Mouse (Mus musculus) embryonic facial prominence, embryonic 10.5 days (tissue): ENCODE data around the gene Fam216b. TPM values are rescaled to one million over a fixed set of nuclear protein-coding genes. Genes with fewer than 3 reads are reported as not detected.

ENCODE experiments used
- DNase-seq: peaks from one replicate; pipeline ENCODE4 v3.0.0-alpha.2; 2017; ENCODE audit warnings: low spot score
- H3K27ac ChIP-seq: fragments of 300-500 bp; sonication (generic); replicated peaks from 2 replicates; pipeline ENCODE4 v1.5.1; 2016; ENCODE audit warnings: mild to moderate bottlenecking
- H3K27me3 ChIP-seq: fragments of 300-500 bp; sonication (generic); replicated peaks from 2 replicates; pipeline ENCODE4 v1.6.1; 2016; ENCODE audit warnings: low read depth, mild to moderate bottlenecking; ENCODE audit not compliant: poor library complexity, severe bottlenecking
- H3K36me3 ChIP-seq: fragments of 300-500 bp; sonication (generic); replicated peaks from 2 replicates; pipeline ENCODE4 v1.6.1; 2016; ENCODE audit warnings: mild to moderate bottlenecking, moderate library complexity
- H3K4me1 ChIP-seq: fragments of 300-500 bp; sonication (generic); 2 replicates; pipeline ENCODE4 v1.6.1; 2016
- H3K4me3 ChIP-seq: fragments of 300-500 bp; sonication (generic); 2 replicates; pipeline ENCODE4 v1.5.1; 2016; ENCODE audit warnings: mild to moderate bottlenecking, moderate library complexity
- H3K9me3 ChIP-seq: fragments of 300-500 bp; sonication (generic); 2 replicates; pipeline ENCODE4 v1.6.1; 2016; ENCODE audit warnings: mild to moderate bottlenecking
- WGBS: fragments of 180-500 bp; shearing (Covaris S2); methylation state at CpG from one replicate; pipeline ENCODE4 v1.1.7; 2016; 5-methylcytosine and 5-hydroxymethylcytosine counted together
- polyA plus RNA-seq: library from polyadenylated mRNA; unstranded; fragments of >200 nt; fragmentation: Nextera tagmentation; extraction: Ambion mirVana; gene quantifications from 2 replicates; pipeline ENCODE4 v1.2.1, GENCODE M21; 2016

The Fam216b gene
- polyA plus RNA-seq, 1 experiment from 2014 or later: not detected

- no peak for DNase-seq
- H3K4me3 ChIP-seq: no peak overlapping the region
- H3K4me1 ChIP-seq: no peaks in the 10 kb centered on the region
- 79% methylated on average over 8 of the region's 8 CpGs for WGBS
- no peaks in the 10 kb centered on the region for H3K9me3 ChIP-seq
- no peaks in the 10 kb centered on the region for H3K27me3 ChIP-seq
- no peak overlapping the region for H3K27ac ChIP-seq
- no peaks in the 10 kb centered on the region for H3K36me3 ChIP-seq
Observed at GRCm38 (mm10) chr14:78038876-78039275, 49.9 kb downstream of the Fam216b start.

Other genes starting within 250 kb of the Fam216b start
- 110 and 114 TPM in 2 replicates for gene Dnajc15, start 213.9 kb downstream of the Fam216b start, polyA plus RNA-seq
- gene Epsti1, start 184.8 kb downstream of the Fam216b start, polyA plus RNA-seq: 0.30 TPM in 1 of 2 replicates, not detected in the other
- gene Tnfsf11, start 219.0 kb upstream of the Fam216b start, polyA plus RNA-seq: 0.09 TPM in 2 replicates